Mouse (Mus musculus): ENCODE results near the gene ccdc198. TPM values are rescaled to one million over a fixed set of nuclear protein-coding genes. Genes with fewer than 3 reads are reported as not detected.

ccdc198 gene
- polyA plus RNA-seq, 1 experiment from 2014 or later, result 2.6 TPM

DNA sequence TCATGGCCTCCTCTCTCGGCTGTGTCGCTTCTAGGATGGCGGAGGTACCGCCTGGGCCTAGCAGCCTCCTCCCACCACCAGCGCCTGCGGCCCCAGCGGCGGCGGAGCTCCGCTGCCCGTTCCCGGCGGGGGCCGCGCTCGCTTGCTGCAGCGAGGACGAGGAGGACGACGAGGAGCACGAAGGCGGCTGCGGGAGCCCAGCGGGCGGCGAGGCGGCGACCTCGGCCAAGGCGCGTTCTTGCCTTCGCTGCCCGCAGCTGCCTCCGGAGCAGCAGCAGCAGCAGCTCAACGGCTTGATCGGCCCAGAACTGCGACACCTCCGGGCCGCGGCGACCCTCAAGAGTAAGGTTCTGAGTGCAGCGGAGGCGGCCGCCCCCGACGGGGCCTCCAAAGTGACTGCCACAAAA, 72.7 kb downstream of the ccdc198 start:
- Histone ChIP-seq H3K4me2 (peak overlapping the region; percentile 83), H3K36me3 (ENCODE audit: control insufficient read depth, insufficient read depth, low read length) (no peaks in the 10 kb centered on the region), H3K9me3 (ENCODE audit: control insufficient read depth, low read length) (no peaks in the 10 kb centered on the region), H3K4me1 (replicated peaks; ENCODE audit: control insufficient read depth, insufficient read depth, low read length) (peaks cover 14% of the 10 kb centered on the region), H3K27me3 (replicated peaks; ENCODE audit: control insufficient read depth, insufficient read depth, low read length) (no peaks in the 10 kb centered on the region), H3K4me3 (ENCODE audit: low read depth, low read length) (peak overlapping the region; percentile 91), H3K9ac (ENCODE audit: low read depth, low read length) (peak overlapping the region; percentile 91), H3K27ac (ENCODE audit: low read depth, low read length) (peak overlapping the region; percentile 14; the same call in 1 of the 2 replicates)
- peak; percentile 70 for ATAC-seq (replicated peaks; ENCODE audit: low FRiP score)
- WGBS, result under 1% methylated on average over 42 of the region's 46 CpGs
- peak; percentile 78 for DNase-seq (ENCODE audit: low spot score)

- Histone ChIP-seq H3K4me2 (peak within 1 kb of the TSS; percentile 83), H3K4me3 (ENCODE audit: low read depth, low read length) (peak within 1 kb of the TSS; percentile 91), H3K9me3 (ENCODE audit: control insufficient read depth, low read length) (no peaks in the 10 kb centered on the region), H3K4me1 (replicated peaks; ENCODE audit: control insufficient read depth, insufficient read depth, low read length) (peaks cover 14% of the 10 kb centered on the region), H3K9ac (ENCODE audit: low read depth, low read length) (peak within 1 kb of the TSS; percentile 91), H3K36me3 (ENCODE audit: control insufficient read depth, insufficient read depth, low read length) (no peaks in the 10 kb centered on the region), H3K27ac (ENCODE audit: low read depth, low read length) (peak within 1 kb of the TSS; percentile 14), H3K27me3 (replicated peaks; ENCODE audit: control insufficient read depth, insufficient read depth, low read length) (no peaks in the 10 kb centered on the region)
- WGBS, result under 1% methylated on average over 54 of the region's 86 CpGs
- DNase-seq (ENCODE audit: low spot score) (peak; percentile 97), ATAC-seq (replicated peaks; ENCODE audit: low FRiP score) (peak; percentile 97)
Measured at GRCm38 (mm10) chr14:49171867-49172581, 73.2 kb downstream of the ccdc198 start, which contains the start of gene Naa30. Naa30 (plus strand) TSS chr14:49172226.

- H3K27me3 ChIP-seq (replicated peaks; ENCODE audit: control insufficient read depth, insufficient read depth, low read length), result no peaks in the 10 kb centered on the region
- WGBS, result 19% methylated on average over 8 of the region's 8 CpGs
- H3K9me3 ChIP-seq (ENCODE audit: control insufficient read depth, low read length), result no peaks in the 10 kb centered on the region
- peak overlapping the region; percentile 55 for H3K9ac ChIP-seq (ENCODE audit: low read depth, low read length)
- peaks cover 14% of the 10 kb centered on the region for H3K4me1 ChIP-seq (replicated peaks; ENCODE audit: control insufficient read depth, insufficient read depth, low read length)
- no peak for DNase-seq (ENCODE audit: low spot score)
- peak overlapping the region; percentile 67 for H3K4me2 ChIP-seq
- ATAC-seq (replicated peaks; ENCODE audit: low FRiP score), result peak; percentile 28; the same call in 1 of the 2 replicates
- H3K36me3 ChIP-seq (ENCODE audit: control insufficient read depth, insufficient read depth, low read length), result no peaks in the 10 kb centered on the region
- H3K4me3 ChIP-seq (ENCODE audit: low read depth, low read length), result peak overlapping the region; percentile 91
- H3K27ac ChIP-seq (ENCODE audit: low read depth, low read length), result 0 out of 2 replicates have a peak overlapping the region, but pooled peaks have one; percentile 14
Measured at GRCm38 (mm10) chr14:49171286-49171685, 74.0 kb downstream of the ccdc198 start.

Other genes with a start within 250 kb of the ccdc198 start
- 23.7 and 24.2 TPM in 2 replicates for gene Ap5m1, start 179.4 kb downstream of the ccdc198 start, polyA plus RNA-seq (2014; fragmentation: Nextera tagmentation; extraction: Ambion mirVana)
- 47.4 and 51.6 TPM in 2 replicates for gene Exoc5, start 178.8 kb downstream of the ccdc198 start, polyA plus RNA-seq (2014; fragmentation: Nextera tagmentation; extraction: Ambion mirVana)
- gene Naa30, start 73.2 kb downstream of the ccdc198 start, polyA plus RNA-seq (2014; fragmentation: Nextera tagmentation; extraction: Ambion mirVana), result 12.8 and 14.4 TPM in 2 replicates